Comparison of ENCODE assay signal across 8 mouse cellular contexts in genomic region chr6:127149944-127150662, GRCm38 (mm10). TPM values are rescaled to one million over a fixed set of nuclear protein-coding genes. Genes with fewer than 3 reads are reported as not detected.
DNase-seq lines count a peak whose midpoint lies in the region; ATAC-seq and TF ChIP-seq lines count a peak whose summit lies in the region.

No protein-coding gene starts in this region.

- TF ChIP-seq CTCF in ES-Bruce4 (IDR thresholded peaks at IDR 0.05; ENCODE audit: low read depth, low read length), result no peak
- TF ChIP-seq CTCF in liver, embryonic 14.5 days (IDR thresholded peaks at IDR 0.05; ENCODE audit: low read depth), result no peak

- no peaks in the 10 kb centered on the region for H3K36me3 ChIP-seq in ES-Bruce4 (ENCODE audit: control insufficient read depth, insufficient read depth, low read length, poor library complexity, severe bottlenecking)
- peaks cover 21% of the 10 kb centered on the region for H3K36me3 ChIP-seq in embryonic facial prominence, embryonic 13.5 days
- H3K36me3 ChIP-seq in hindbrain, embryonic 11.5 days (ENCODE audit: control insufficient read depth, insufficient read depth, low read length), result no peaks in the 10 kb centered on the region
- H3K36me3 ChIP-seq in liver, embryonic 14.5 days (replicated peaks; ENCODE audit: control insufficient read depth, insufficient read depth, low read depth), result no peaks in the 10 kb centered on the region
- no peaks in the 10 kb centered on the region for H3K36me3 ChIP-seq in neural tube, embryonic 15.5 days

- WGBS in embryonic facial prominence, embryonic 13.5 days, result under 1% methylated on average over 38 of the region's 38 CpGs
- WGBS in hindbrain, embryonic 11.5 days, result under 1% methylated on average over 38 of the region's 38 CpGs
- under 1% methylated on average over 38 of the region's 38 CpGs for WGBS in liver, embryonic 14.5 days (ENCODE audit: insufficient replicate concordance)
- under 1% methylated on average over 38 of the region's 38 CpGs for WGBS in neural tube, embryonic 15.5 days

- TF ChIP-seq POLR2A in ES-Bruce4 (IDR thresholded peaks at IDR 0.05; ENCODE audit: insufficient read depth, low read length), result no peak

- H3K4me1 ChIP-seq in ES-Bruce4 (ENCODE audit: control insufficient read depth, insufficient read depth, low read length), result no peaks in the 10 kb centered on the region
- peaks cover 61% of the 10 kb centered on the region for H3K4me1 ChIP-seq in embryonic facial prominence, embryonic 13.5 days
- H3K4me1 ChIP-seq in hindbrain, embryonic 11.5 days (replicated peaks; ENCODE audit: control insufficient read depth, insufficient read depth, low read length), result peaks cover 11% of the 10 kb centered on the region
- peaks cover 3 to 22% of the 10 kb centered on the region in 2 experiments for H3K4me1 ChIP-seq in liver, embryonic 14.5 days (replicated peaks; ENCODE audit: control insufficient read depth in 2 of 2, insufficient read depth in 2 of 2, low read length in 1 of 2)
- peaks cover 70% of the 10 kb centered on the region for H3K4me1 ChIP-seq in neural tube, embryonic 15.5 days

- peak overlapping the region; percentile 90 for H3K4me2 ChIP-seq in embryonic facial prominence, embryonic 13.5 days
- H3K4me2 ChIP-seq in hindbrain, embryonic 11.5 days (replicated peaks; ENCODE audit: low read depth, low read length), result peak overlapping the region; percentile 90
- H3K4me2 ChIP-seq in liver, embryonic 14.5 days (ENCODE audit: low read depth), result peak overlapping the region; percentile 79
- H3K4me2 ChIP-seq in neural tube, embryonic 15.5 days, result peak overlapping the region; percentile 89

- H3K4me3 ChIP-seq in ES-Bruce4 (ENCODE audit: low read depth, low read length), result peak overlapping the region; percentile 47
- peak overlapping the region; percentile 78 for H3K4me3 ChIP-seq in embryonic facial prominence, embryonic 13.5 days
- H3K4me3 ChIP-seq in hindbrain, embryonic 11.5 days (ENCODE audit: low read depth, low read length), result peak overlapping the region; percentile 73
- peak overlapping the region; percentile 63 to 69 for H3K4me3 ChIP-seq in liver, embryonic 14.5 days (ENCODE audit: insufficient read depth in 1 of 2, low read depth in 2 of 2, low read length in 2 of 2)
- peak overlapping the region; percentile 48 for H3K4me3 ChIP-seq in neural tube, embryonic 15.5 days (replicated peaks)

- DNase-seq in gastrocnemius, postnatal 25 days, result peak; percentile 13
- no peak for DNase-seq in gastrocnemius, postnatal 4 days (ENCODE audit: low spot score in 2 of 2)
- peak; percentile 57 for DNase-seq in hindbrain, embryonic 11.5 days (ENCODE audit: low spot score)
- DNase-seq in liver, embryonic 14.5 days (ENCODE audit: low read depth in 3 of 3, low spot score in 3 of 3), result no peak
- no peak for DNase-seq in gastrocnemius, adult 8-10 months (ENCODE audit: low spot score in 2 of 2)

- peaks cover 43% of the 10 kb centered on the region for H3K27me3 ChIP-seq in ES-Bruce4 (ENCODE audit: control insufficient read depth, insufficient read depth, low read length, poor library complexity, severe bottlenecking)
- H3K27me3 ChIP-seq in embryonic facial prominence, embryonic 13.5 days, result no peaks in the 10 kb centered on the region
- peaks cover 34% of the 10 kb centered on the region for H3K27me3 ChIP-seq in hindbrain, embryonic 11.5 days (ENCODE audit: control insufficient read depth, insufficient read depth, low read length)
- H3K27me3 ChIP-seq in liver, embryonic 14.5 days (ENCODE audit: control insufficient read depth, insufficient read depth, low read length), result peaks cover 66% of the 10 kb centered on the region
- H3K27me3 ChIP-seq in neural tube, embryonic 15.5 days (replicated peaks), result peaks cover 51% of the 10 kb centered on the region

- ATAC-seq in embryonic facial prominence, embryonic 13.5 days (ENCODE audit: insufficient number of reproducible peaks, insufficient read depth, low FRiP score, low TSS enrichment, low read depth), result no peak
- ATAC-seq in hindbrain, embryonic 11.5 days (ENCODE audit: low FRiP score), result no peak
- ATAC-seq in liver, embryonic 14.5 days (ENCODE audit: insufficient read depth), result no peak
- no peak for ATAC-seq in neural tube, embryonic 15.5 days (ENCODE audit: low FRiP score)

- no peak for TF ChIP-seq EP300 in ES-Bruce4 (IDR thresholded peaks at IDR 0.05; ENCODE audit: insufficient read depth, low read depth, low read length)
- no peak for TF ChIP-seq EP300 in liver, embryonic 14.5 days (IDR thresholded peaks at IDR 0.05; ENCODE audit: low read depth)

- no peaks in the 10 kb centered on the region for H3K9me3 ChIP-seq in ES-Bruce4 (replicated peaks; ENCODE audit: control insufficient read depth, insufficient read depth, low read length, poor library complexity, severe bottlenecking)
- no peaks in the 10 kb centered on the region for H3K9me3 ChIP-seq in embryonic facial prominence, embryonic 13.5 days
- no peaks in the 10 kb centered on the region for H3K9me3 ChIP-seq in hindbrain, embryonic 11.5 days (ENCODE audit: control insufficient read depth, low read length)
- H3K9me3 ChIP-seq in liver, embryonic 14.5 days (ENCODE audit: control insufficient read depth, low read length), result no peaks in the 10 kb centered on the region
- H3K9me3 ChIP-seq in neural tube, embryonic 15.5 days (replicated peaks), result no peaks in the 10 kb centered on the region

- H3K27ac ChIP-seq in ES-Bruce4 (ENCODE audit: insufficient read depth, low read length), result no peak overlapping the region
- H3K27ac ChIP-seq in embryonic facial prominence, embryonic 13.5 days, result peak overlapping the region; percentile 90
- H3K27ac ChIP-seq in hindbrain, embryonic 11.5 days (ENCODE audit: low read depth, low read length), result peak overlapping the region; percentile 19; the same call in 1 of the 2 replicates
- H3K27ac ChIP-seq in liver, embryonic 14.5 days, result no peak overlapping the region
- H3K27ac ChIP-seq in neural tube, embryonic 15.5 days (replicated peaks), result peak overlapping the region; percentile 48; the same call in 1 of the 2 replicates

- peak overlapping the region; percentile 71; the same call in 1 of the 2 replicates for H3K9ac ChIP-seq in ES-Bruce4 (ENCODE audit: low read depth, poor library complexity, severe bottlenecking)
- H3K9ac ChIP-seq in embryonic facial prominence, embryonic 13.5 days, result peak overlapping the region; percentile 96
- peak overlapping the region; percentile 72 for H3K9ac ChIP-seq in hindbrain, embryonic 11.5 days (ENCODE audit: low read depth, low read length)
- peak overlapping the region; percentile 68 for H3K9ac ChIP-seq in liver, embryonic 14.5 days (replicated peaks)
- H3K9ac ChIP-seq in neural tube, embryonic 15.5 days (replicated peaks), result peak overlapping the region; percentile 52

RNA-seq across cellular contexts. Expression of gene Ccnd2, which starts 1.9 kb away (rescaled TPM):
- 10 to 100 TPM; 17.1 to 35.7 TPM for total RNA-seq in gastrocnemius, postnatal 25 days (2021)
- total RNA-seq in gastrocnemius, postnatal 4 days (2021), result 10 to 100 TPM; 80.7 to 85.3 TPM
- 12.4 and 18.2 TPM in 2 replicates for polyA plus RNA-seq in ES-Bruce4 (2011; ENCODE audit: insufficient read depth, insufficient read length, low read depth, missing spikeins)
- 1,075 and 1,213 TPM in 2 replicates for polyA plus RNA-seq in embryonic facial prominence, embryonic 13.5 days (2015; fragmentation: Nextera tagmentation; extraction: Ambion mirVana)
- 1,153 and 1,300 TPM in 2 replicates for polyA plus RNA-seq in hindbrain, embryonic 11.5 days (2014; fragmentation: Nextera tagmentation; extraction: Ambion mirVana)
- polyA plus RNA-seq in liver, embryonic 14.5 days (2012; rRNA removed), result 4.9 and 7.5 TPM in 2 replicates
- polyA plus RNA-seq in liver, embryonic 14.5 days (2014; fragmentation: Nextera tagmentation; extraction: Ambion mirVana), result 52.5 and 59.4 TPM in 2 replicates
- polyA plus RNA-seq in neural tube, embryonic 15.5 days (2015; fragmentation: Nextera tagmentation; extraction: Ambion mirVana), result 155 and 302 TPM in 2 replicates
- 10 to 100 TPM in 2 of 4 experiments, 1 to 10 TPM in 2; 5.0 to 16.2 (median 9.6) TPM for total RNA-seq in gastrocnemius, adult 8-10 months (2022)

RNA-seq across cellular contexts. Expression of gene Tigar, which starts 40.7 kb away (rescaled TPM):
- 10 to 100 TPM; 40.9 to 48.8 TPM for total RNA-seq in gastrocnemius, postnatal 25 days (2021)
- 10 to 100 TPM; 10.4 to 10.9 TPM for total RNA-seq in gastrocnemius, postnatal 4 days (2021)
- polyA plus RNA-seq in ES-Bruce4 (2011; ENCODE audit: insufficient read depth, insufficient read length, low read depth, missing spikeins), result 32.4 and 37.6 TPM in 2 replicates
- polyA plus RNA-seq in embryonic facial prominence, embryonic 13.5 days (2015; fragmentation: Nextera tagmentation; extraction: Ambion mirVana), result 2.1 and 4.3 TPM in 2 replicates
- 5.8 and 6.4 TPM in 2 replicates for polyA plus RNA-seq in hindbrain, embryonic 11.5 days (2014; fragmentation: Nextera tagmentation; extraction: Ambion mirVana)
- 0.53 and 0.75 TPM in 2 replicates for polyA plus RNA-seq in liver, embryonic 14.5 days (2012; rRNA removed)
- 0.29 and 0.43 TPM in 2 replicates for polyA plus RNA-seq in liver, embryonic 14.5 days (2014; fragmentation: Nextera tagmentation; extraction: Ambion mirVana)
- 6.3 and 7.3 TPM in 2 replicates for polyA plus RNA-seq in neural tube, embryonic 15.5 days (2015; fragmentation: Nextera tagmentation; extraction: Ambion mirVana)
- total RNA-seq in gastrocnemius, adult 8-10 months (2022), result 100 to 1,000 TPM; 119 to 144 (median 138) TPM

Comparison
In these comparisons a context has a peak if more than half of its experiments do, and no peak if none do; other contexts are left out.
1. DNase-seq: peak in gastrocnemius, postnatal 25 days (single experiment) and hindbrain, embryonic 11.5 days (single experiment); none in gastrocnemius, postnatal 4 days (0 of 2), liver, embryonic 14.5 days (0 of 3) and gastrocnemius, adult 8-10 months (0 of 2).
2. H3K27ac ChIP-seq: peak in embryonic facial prominence, embryonic 13.5 days (single experiment), hindbrain, embryonic 11.5 days (single experiment) and neural tube, embryonic 15.5 days (single experiment); none in ES-Bruce4 (single experiment) and liver, embryonic 14.5 days (single experiment).
3. Peak in every context shown above with its lines, with median percentiles within 50 percentile points of each other: H3K4me3 ChIP-seq, H3K9ac ChIP-seq and H3K4me2 ChIP-seq.